Mouse (Mus musculus) embryonic facial prominence, embryonic 11.5 days (tissue): Measurements from ENCODE around the gene Aicda. TPM values are rescaled to one million over a fixed set of nuclear protein-coding genes. Genes with fewer than 3 reads are reported as not detected.

Source experiments
- ATAC-seq: fragments of 200-750 bp; cut with Nextera tagmentation; replicated peaks from 2 replicates; pipeline ENCODE4 v1.8.0; 2017; ENCODE audit warnings: low read depth; ENCODE audit not compliant: insufficient number of reproducible peaks, low FRiP score, low TSS enrichment
- DNase-seq: peaks from one replicate; pipeline ENCODE4 v3.0.0-alpha.2; 2015; ENCODE audit warnings: low spot score
- H3K27ac ChIP-seq: fragments of 300-500 bp; sonication (generic); replicated peaks from 2 replicates; pipeline ENCODE4 v1.5.1; 2014; ENCODE audit warnings: mild to moderate bottlenecking, low read depth, low read length, control low read depth
- H3K27me3 ChIP-seq: fragments of 300-500 bp; sonication (generic); 2 replicates; pipeline ENCODE4 v1.6.1; 2014; ENCODE audit warnings: mild to moderate bottlenecking, low read length, moderate library complexity, mixed read lengths; ENCODE audit not compliant: control insufficient read depth, insufficient read depth
- H3K36me3 ChIP-seq: fragments of 300-500 bp; sonication (generic); replicated peaks from 2 replicates; pipeline ENCODE4 v1.6.1; 2014; ENCODE audit warnings: low read depth, mild to moderate bottlenecking, low read length, moderate library complexity, mixed read lengths; ENCODE audit not compliant: control insufficient read depth, insufficient read depth
- H3K4me1 ChIP-seq: fragments of 300-500 bp; sonication (generic); 2 replicates; pipeline ENCODE4 v1.6.1; 2014; ENCODE audit warnings: low read length, mixed read lengths; ENCODE audit not compliant: control insufficient read depth, insufficient read depth
- H3K4me2 ChIP-seq: fragments of 300-500 bp; sonication (generic); 2 replicates; pipeline ENCODE4 v1.6.1; 2014; ENCODE audit warnings: low read depth, mild to moderate bottlenecking, control low read depth, low read length, moderate library complexity
- H3K4me3 ChIP-seq: fragments of 300-500 bp; sonication (generic); 2 replicates; pipeline ENCODE4 v1.5.1; 2014; ENCODE audit warnings: low read depth, low read length, control low read depth
- H3K9ac ChIP-seq: fragments of 300-500 bp; sonication (generic); replicated peaks from 2 replicates; pipeline ENCODE4 v1.6.1; 2014; ENCODE audit warnings: mild to moderate bottlenecking, control low read depth, low read length
- H3K9me3 ChIP-seq: fragments of 300-500 bp; sonication (generic); replicated peaks from 2 replicates; pipeline ENCODE4 v1.6.1; 2016; ENCODE audit warnings: mild to moderate bottlenecking, low read length, inconsistent platforms, mixed read lengths; ENCODE audit not compliant: control insufficient read depth
- WGBS: fragments of 180-500 bp; shearing (Covaris S2); extraction: QIAGEN DNeasy Blood & Tissue Kit; methylation state at CpG from one replicate; pipeline ENCODE4 v1.1.7; 2014; 5-methylcytosine and 5-hydroxymethylcytosine counted together
- polyA plus RNA-seq: library from polyadenylated mRNA; unstranded; fragments of >200 nt; fragmentation: Nextera tagmentation; extraction: Ambion mirVana; gene quantifications from 2 replicates; pipeline ENCODE4 v1.2.1, GENCODE M21; 2014

Gene Aicda
- polyA plus RNA-seq, 1 experiment from 2014 or later: not detected

- 79% methylated on average over 4 of the region's 4 CpGs for WGBS
- H3K27me3 ChIP-seq: no peaks in the 10 kb centered on the region
- H3K36me3 ChIP-seq: no peaks in the 10 kb centered on the region
- no peak overlapping the region for H3K9ac ChIP-seq
- H3K27ac ChIP-seq: no peak overlapping the region
- H3K4me3 ChIP-seq: no peak overlapping the region
- H3K4me1 ChIP-seq: no peaks in the 10 kb centered on the region
- ATAC-seq: no peak
- no peaks in the 10 kb centered on the region for H3K9me3 ChIP-seq
- DNase-seq: no peak
- H3K4me2 ChIP-seq: no peak overlapping the region
Observed at GRCm38 (mm10) chr6:122612426-122612825, 58.8 kb downstream of the Aicda start.

Other genes with a start within 250 kb of the Aicda start
- gene M6pr, start 245.1 kb upstream of the Aicda start, polyA plus RNA-seq: 85.0 and 85.6 TPM in 2 replicates
- 29.1 and 29.6 TPM in 2 replicates for gene Phc1, start 213.2 kb upstream of the Aicda start, polyA plus RNA-seq
- 50.8 and 62.3 TPM in 2 replicates for gene Rimklb, start 55.0 kb upstream of the Aicda start, polyA plus RNA-seq
- gene Mfap5, start 48.0 kb upstream of the Aicda start, polyA plus RNA-seq: 0.60 and 1.9 TPM in 2 replicates
- 1.0 and 2.6 TPM in 2 replicates for gene Apobec1, start 48.6 kb downstream of the Aicda start, polyA plus RNA-seq
- not detected in 2 replicates for gene Gdf3, start 56.3 kb downstream of the Aicda start, polyA plus RNA-seq
- gene Dppa3, start 72.6 kb downstream of the Aicda start, polyA plus RNA-seq: not detected in 2 replicates
- 0.13 and 0.14 TPM in 2 replicates for gene Nanog, start 153.7 kb downstream of the Aicda start, polyA plus RNA-seq
- gene Slc2a3, start 247.8 kb downstream of the Aicda start, polyA plus RNA-seq: 32.7 and 35.1 TPM in 2 replicates